Mouse (Mus musculus) gastrocnemius, postnatal 4 days (tissue): ENCODE measurements around the gene Gm20509. TPM values are rescaled to one million over a fixed set of nuclear protein-coding genes. Genes with fewer than 3 reads are reported as not detected.

Experiments
- total RNA-seq, 2 experiments: library from RNA; stranded (reverse); gene quantifications; 2 replicates each; pipeline ENCODE4 v1.2.3; 2021

The Gm20509 gene
- total RNA-seq, 2 experiments from 2014 or later, result not detected

Other genes with a start within 250 kb of the Gm20509 start
- gene Pygo1, start 176.8 kb upstream of the Gm20509 start, total RNA-seq, result 1 to 10 TPM; 6.2 to 7.0 TPM
- under 1 TPM; 0.54 to 0.80 TPM for gene Dyx1c1, start 143.7 kb upstream of the Gm20509 start, total RNA-seq
- gene Gm44503, start 143.6 kb upstream of the Gm20509 start, total RNA-seq, result not detected
- 1 to 10 TPM; 5.2 to 6.2 TPM for gene Ccpg1os, start 117.1 kb upstream of the Gm20509 start, total RNA-seq
- 10 to 100 TPM; 30.4 to 36.2 TPM for gene Ccpg1, start 117.0 kb upstream of the Gm20509 start, total RNA-seq
- gene Pigb, start 62.1 kb upstream of the Gm20509 start, total RNA-seq, result 1 to 10 TPM; 6.7 to 7.0 TPM
- gene Rab27a, start 57.6 kb upstream of the Gm20509 start, total RNA-seq, result 1 to 10 TPM; 2.5 to 3.1 TPM
- gene Khdc3, start 634 bp upstream of the Gm20509 start, total RNA-seq, result not detected
- 10 to 100 TPM; 45.3 to 47.6 TPM for gene Rsl24d1, start 11.0 kb downstream of the Gm20509 start, total RNA-seq